Mouse (Mus musculus) adrenal gland, adult 8-10 months (tissue): ENCODE results near the gene Gtf2f1. TPM values are rescaled to one million over a fixed set of nuclear protein-coding genes. Genes with fewer than 3 reads are reported as not detected.

Experiments
- DNase-seq: peaks from one replicate; pipeline ENCODE4 v3.0.0; 2022
- total RNA-seq, 4 experiments: library from RNA; stranded (reverse); gene quantifications; 2 replicates each; pipeline ENCODE4 v1.2.4; 2022

Gtf2f1 gene
- total RNA-seq, 4 experiments from 2014 or later = 45.6 to 68.2 (median 54.2) TPM

- DNase-seq = no peak
These were observed 37.0 kb downstream of the Gtf2f1 start for GRCm38 (mm10) chr17:56973956-56974707.

DNA sequence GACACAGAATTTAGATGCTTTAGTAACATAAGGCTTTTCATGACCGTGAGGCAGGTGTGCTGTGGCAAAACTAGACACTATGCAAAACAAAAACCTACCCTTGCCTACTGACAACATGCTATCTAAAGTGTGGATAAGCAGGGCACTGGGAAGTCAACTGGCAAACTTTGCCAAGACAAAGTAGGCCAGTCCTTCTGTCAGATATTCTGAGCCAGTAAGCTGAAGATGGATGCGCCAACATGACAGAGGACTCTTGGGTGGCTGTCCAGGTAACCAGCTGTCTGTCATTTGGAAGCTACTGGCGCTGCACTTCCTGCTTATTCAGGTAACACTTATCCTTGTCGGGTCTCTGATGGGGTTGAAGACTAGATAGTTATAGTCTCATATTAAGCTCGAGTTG, 41.0 kb downstream of the Gtf2f1 start:
- no peak for DNase-seq

- DNase-seq = peak; percentile 55
These were observed 41.8 kb downstream of the Gtf2f1 start for GRCm38 (mm10) chr17:56969321-56969720.

DNA sequence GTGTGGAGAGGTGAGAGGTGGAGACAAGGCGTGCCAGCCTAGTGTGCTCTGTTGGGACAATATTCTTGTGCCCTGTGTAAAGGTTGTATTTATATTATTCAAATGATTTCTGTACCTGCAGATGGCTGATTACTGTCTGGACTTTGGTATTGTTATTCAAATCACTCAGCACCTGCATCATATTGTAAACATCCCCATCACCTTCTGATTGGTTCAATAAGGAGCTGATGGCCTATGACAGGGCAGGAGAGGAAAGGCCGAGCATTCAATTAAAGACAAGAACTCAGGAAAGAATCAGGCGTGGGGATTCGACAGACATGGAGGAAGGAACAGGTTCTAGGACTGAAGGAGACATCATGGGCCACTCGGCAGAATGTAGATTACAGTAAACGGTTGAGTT, 47.4 kb downstream of the Gtf2f1 start:
- DNase-seq = no peak

GRCm38 (mm10) chr17:56962642-56963405, 48.3 kb downstream of the Gtf2f1 start:
- no peak for DNase-seq

DNA sequence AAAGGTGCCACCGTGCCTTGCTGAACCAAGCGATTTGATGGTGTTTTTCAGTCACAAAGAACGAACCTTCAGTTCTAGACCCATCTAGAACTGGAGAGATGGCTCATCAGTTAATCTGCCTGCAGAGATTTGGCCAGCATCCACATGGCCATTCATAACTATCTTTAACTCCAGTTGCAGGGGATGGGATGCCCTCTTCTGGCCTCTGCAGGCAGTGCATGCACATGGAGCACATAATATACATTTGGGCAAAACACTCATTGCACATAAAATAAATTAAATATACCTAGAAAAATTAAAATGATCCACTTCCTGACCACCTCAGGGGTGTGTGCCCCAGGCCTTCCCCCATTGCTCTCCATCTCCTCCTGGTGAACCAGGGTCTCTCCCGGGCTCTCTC, 49.2 kb downstream of the Gtf2f1 start:
- DNase-seq = no peak

DNA sequence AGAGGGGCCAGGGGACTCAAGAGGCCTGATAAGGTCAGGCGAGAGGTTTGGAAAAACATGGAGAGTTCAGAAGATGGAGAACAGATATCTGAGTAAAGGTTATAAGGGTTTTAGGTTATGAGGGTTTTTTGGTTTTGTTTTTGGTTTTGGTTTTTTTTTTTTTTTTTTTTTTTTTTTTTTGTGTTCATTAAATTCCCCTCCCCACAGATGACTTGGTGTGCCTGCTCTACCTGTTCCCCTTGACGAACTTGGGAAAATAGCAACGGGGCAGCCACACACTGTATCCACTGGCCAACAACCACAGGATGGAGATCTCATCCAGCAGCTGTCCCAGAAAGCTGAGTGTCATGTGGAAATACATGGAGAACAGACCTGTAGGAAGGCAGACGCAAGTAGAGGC, 52.4 kb downstream of the Gtf2f1 start:
- no peak for DNase-seq

DNA sequence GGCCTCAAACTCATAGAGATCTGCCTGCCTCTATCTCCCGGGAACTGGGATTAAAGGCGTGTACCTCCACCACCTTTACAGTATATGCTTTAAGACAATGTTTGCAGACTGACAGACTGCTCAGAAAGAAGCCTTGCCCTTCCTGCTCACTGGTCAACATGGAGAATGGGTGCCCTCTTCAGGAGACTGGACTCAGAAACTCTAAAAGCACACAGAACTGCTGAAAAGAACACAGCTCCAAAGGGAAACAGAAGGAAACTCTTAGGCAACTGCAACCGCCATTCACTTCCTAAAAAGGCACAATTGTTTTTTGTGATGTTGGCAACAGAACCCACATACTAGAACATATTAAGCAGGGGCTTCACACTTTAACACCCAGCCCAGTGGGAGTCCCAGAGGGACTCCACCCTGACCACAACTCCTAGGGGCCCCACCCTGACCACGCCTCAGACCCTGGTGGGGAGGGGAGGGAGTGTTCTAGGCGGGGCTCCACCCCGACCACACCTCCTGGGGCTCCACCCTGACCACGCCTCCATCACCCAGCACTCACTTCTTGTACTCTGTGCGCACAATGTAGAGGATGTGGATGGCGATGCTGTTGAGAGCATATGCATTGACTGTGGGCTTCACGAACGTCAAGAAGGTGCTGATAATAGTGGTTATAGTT, 53.2 kb downstream of the Gtf2f1 start:
- no peak for DNase-seq

- DNase-seq = no peak
These were observed 56.2 kb downstream of the Gtf2f1 start for GRCm38 (mm10) chr17:56954871-56955270.

Other genes with a start within 250 kb of the Gtf2f1 start
- gene Dus3l, start 246.5 kb downstream of the Gtf2f1 start, total RNA-seq = 10 to 100 TPM; 37.4 to 58.6 (median 47.0) TPM
- 1 to 10 TPM in 1 of 4 experiments, under 1 TPM in 3; 0.28 to 1.4 (median 0.53) TPM for gene Prr22, start 241.0 kb downstream of the Gtf2f1 start, total RNA-seq
- gene Rfx2, start 180.3 kb downstream of the Gtf2f1 start, total RNA-seq = 1 to 10 TPM; 5.5 to 9.5 (median 6.8) TPM
- gene Acsbg2, start 136.8 kb downstream of the Gtf2f1 start, total RNA-seq = under 1 TPM in 3 of 4 experiments, not detected in 1; 0.22 to 0.40 (median 0.23) TPM
- 1 to 10 TPM in 3 of 4 experiments, under 1 TPM in 1; 0.34 to 1.7 (median 1.3) TPM for gene 1700061G19Rik, start 135.8 kb downstream of the Gtf2f1 start, total RNA-seq
- 10 to 100 TPM; 29.0 to 38.7 (median 36.0) TPM for gene Mllt1, start 75.9 kb downstream of the Gtf2f1 start, total RNA-seq
- under 1 TPM in 2 of 4 experiments, not detected in 2; 0.20 to 0.24 TPM for gene Acer1, start 29.2 kb downstream of the Gtf2f1 start, total RNA-seq
- 100 to 1,000 TPM; 112 to 127 (median 116) TPM for gene Clpp, start 21.0 kb downstream of the Gtf2f1 start, total RNA-seq
- 10 to 100 TPM; 69.8 to 87.3 (median 77.2) TPM for gene Alkbh7, start 13.9 kb downstream of the Gtf2f1 start, total RNA-seq
- gene Pspn, start 11.3 kb downstream of the Gtf2f1 start, total RNA-seq = 1 to 10 TPM in 2 of 4 experiments, not detected in 2; 2.1 to 2.8 TPM
- under 1 TPM; 0.29 to 0.80 (median 0.45) TPM for gene Gm17949, start 181 bp upstream of the Gtf2f1 start, total RNA-seq
- 100 to 1,000 TPM in 2 of 4 experiments, 10 to 100 TPM in 2; 92.3 to 122 (median 102) TPM for gene Khsrp, start 20.2 kb upstream of the Gtf2f1 start, total RNA-seq
- under 1 TPM in 1 of 4 experiments, not detected in 3; 0.38 TPM for gene Slc25a41, start 30.4 kb upstream of the Gtf2f1 start, total RNA-seq
- 1 to 10 TPM in 3 of 4 experiments, under 1 TPM in 1; 0.70 to 4.4 (median 2.2) TPM for gene Crb3, start 47.8 kb upstream of the Gtf2f1 start, total RNA-seq
- 100 to 1,000 TPM in 2 of 4 experiments, 10 to 100 TPM in 2; 66.5 to 128 (median 97.6) TPM for gene Slc25a23, start 48.6 kb upstream of the Gtf2f1 start, total RNA-seq
- gene Dennd1c, start 67.2 kb upstream of the Gtf2f1 start, total RNA-seq = 1 to 10 TPM; 1.5 to 4.3 (median 2.5) TPM
- 1 to 10 TPM; 4.4 to 6.8 (median 6.6) TPM for gene Tubb4a, start 76.5 kb upstream of the Gtf2f1 start, total RNA-seq
- gene Tnfsf9, start 94.0 kb upstream of the Gtf2f1 start, total RNA-seq = under 1 TPM in 3 of 4 experiments, not detected in 1; 0.21 to 0.30 (median 0.26) TPM
- gene Cd70, start 138.5 kb upstream of the Gtf2f1 start, total RNA-seq = not detected
- under 1 TPM in 2 of 4 experiments, not detected in 2; 0.16 to 0.17 TPM for gene Tnfsf14, start 182.9 kb upstream of the Gtf2f1 start, total RNA-seq
- 1,000 to 10,000 TPM in 1 of 4 experiments, 100 to 1,000 TPM in 1, 10 to 100 TPM in 2; 36.4 to 1,135 (median 245) TPM for gene C3, start 216.8 kb upstream of the Gtf2f1 start, total RNA-seq
- 100 to 1,000 TPM in 3 of 4 experiments, 10 to 100 TPM in 1; 98.6 to 107 (median 102) TPM for gene Gpr108, start 237.2 kb upstream of the Gtf2f1 start, total RNA-seq
- gene Trip10, start 238.2 kb upstream of the Gtf2f1 start, total RNA-seq = 10 to 100 TPM; 57.1 to 89.6 (median 72.8) TPM